Mouse (Mus musculus) bone marrow macrophage, adult 2 months (primary cell): ENCODE results near the gene Slc40a1.

Experiments
- CTCF ChIP-seq: IDR thresholded peaks from 2 replicates; pipeline ENCODE4 v1.5.1; 2012; ENCODE audit warnings: low read depth, mild to moderate bottlenecking, low read length, moderate library complexity
- POLR2A ChIP-seq: IDR thresholded peaks from 2 replicates; pipeline ENCODE4 v1.6.1; 2012; ENCODE audit warnings: mild to moderate bottlenecking, low read depth, low read length, borderline replicate concordance

- TF ChIP-seq CTCF (no peak), POLR2A (no peak)
These were observed 10.1 kb downstream of the Slc40a1 start for GRCm38 (mm10) chr1:45916174-45916573.
